Mouse (Mus musculus): ENCODE measurements around the gene P2ry14. TPM values are rescaled to one million over a fixed set of nuclear protein-coding genes. Genes with fewer than 3 reads are reported as not detected.
"Not testable (repeated sequence)": the region's sequence is repeated elsewhere in the genome, so short reads cannot be mapped to it uniquely, and the experiment has no call there.

P2ry14 gene
- total and polyA plus RNA-seq, 2 experiments: 0.77 to 2.3 TPM

DNA sequence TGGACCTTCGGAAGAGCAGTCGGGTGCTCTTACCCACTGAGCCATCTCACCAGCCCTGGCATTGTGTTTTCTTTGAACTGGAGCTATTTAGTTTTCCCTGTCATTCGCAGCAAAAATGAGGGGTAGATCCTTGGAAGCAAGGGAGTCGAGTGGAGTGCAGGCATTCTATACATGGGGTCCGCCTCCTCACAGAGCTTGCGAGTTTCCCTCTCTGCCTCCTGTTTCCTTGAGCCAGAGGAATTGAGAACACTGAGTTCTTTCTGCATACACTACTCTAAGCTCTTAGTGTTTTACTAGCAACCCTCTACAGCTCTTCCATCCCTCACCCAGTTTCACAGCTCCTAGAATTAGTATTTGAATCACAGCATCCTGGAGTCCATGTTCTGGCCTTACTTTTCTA lies 2.0 kb upstream of the P2ry14 start:
- Histone ChIP-seq H3K4me3 (ENCODE audit: insufficient read depth, low read depth, low read length) (no peak overlapping the region), H3K36me3 (ENCODE audit: control insufficient read depth, insufficient read depth, low read length) (no peaks in the 10 kb centered on the region), H3K9ac (ENCODE audit: low read depth, low read length) (no peak overlapping the region), H3K4me1 (ENCODE audit: control insufficient read depth, insufficient read depth, low read length) (no peaks in the 10 kb centered on the region), H3K27ac (replicated peaks; ENCODE audit: insufficient read depth, low read depth, low read length) (no peak overlapping the region), H3K27me3 (ENCODE audit: control insufficient read depth, insufficient read depth, low read length) (no peaks in the 10 kb centered on the region), H3K79me2 (ENCODE audit: control insufficient read depth, insufficient read depth, low read length) (no peaks in the 10 kb centered on the region)
- TF ChIP-seq CTCF (IDR thresholded peaks at IDR 0.05; ENCODE audit: low read depth, low read length): no peak
- TF ChIP-seq POLR2A (IDR thresholded peaks at IDR 0.05; ENCODE audit: extremely low read depth, insufficient read depth, low read length): no peak
- WGBS: 96% methylated on average over 6 of the region's 6 CpGs
- no peak for DNase-seq (ENCODE audit: extremely low read depth, low read depth, low spot score)

GRCm38 (mm10) chr3:59154888-59155287 lies 1.5 kb upstream of the P2ry14 start:
- H3K79me2 ChIP-seq (ENCODE audit: control insufficient read depth, insufficient read depth, low read length): no peaks in the 10 kb centered on the region
- H3K4me1 ChIP-seq (ENCODE audit: control insufficient read depth, insufficient read depth, low read length): no peaks in the 10 kb centered on the region
- 78% methylated on average over 2 of the region's 2 CpGs for WGBS
- no peak overlapping the region for H3K4me3 ChIP-seq (ENCODE audit: insufficient read depth, low read depth, low read length)
- H3K9ac ChIP-seq (ENCODE audit: low read depth, low read length): no peak overlapping the region
- no peaks in the 10 kb centered on the region for H3K27me3 ChIP-seq (ENCODE audit: control insufficient read depth, insufficient read depth, low read length)
- TF ChIP-seq CTCF (IDR thresholded peaks at IDR 0.05; ENCODE audit: low read depth, low read length) (no peak), POLR2A (IDR thresholded peaks at IDR 0.05; ENCODE audit: extremely low read depth, insufficient read depth, low read length) (no peak)
- H3K27ac ChIP-seq (replicated peaks; ENCODE audit: insufficient read depth, low read depth, low read length): no peak overlapping the region
- no peak for DNase-seq (ENCODE audit: extremely low read depth, low read depth, low spot score)
- no peaks in the 10 kb centered on the region for H3K36me3 ChIP-seq (ENCODE audit: control insufficient read depth, insufficient read depth, low read length)

DNA sequence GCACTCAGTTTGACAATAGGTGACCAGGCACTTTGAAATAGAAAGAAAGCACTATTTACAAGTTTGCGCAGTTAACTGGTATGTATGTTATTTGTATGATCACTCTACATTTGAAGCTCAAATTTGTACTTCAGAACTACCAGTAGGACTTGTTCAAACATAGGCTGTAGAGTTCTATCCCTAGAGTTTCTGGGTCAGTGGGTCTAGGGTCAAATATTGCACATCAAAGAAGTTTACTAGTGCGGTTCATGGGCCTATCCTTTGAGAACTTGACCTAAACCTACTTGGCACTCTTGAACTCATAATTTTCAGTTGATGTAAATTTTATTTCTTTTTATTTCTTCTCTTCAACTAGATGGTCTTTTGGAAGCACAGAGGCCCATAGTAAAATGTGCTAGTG lies 2.8 kb downstream of the P2ry14 start:
- no peaks in the 10 kb centered on the region for H3K4me1 ChIP-seq (ENCODE audit: control insufficient read depth, insufficient read depth, low read length)
- TF ChIP-seq POLR2A (IDR thresholded peaks at IDR 0.05; ENCODE audit: extremely low read depth, insufficient read depth, low read length) (no peak), CTCF (IDR thresholded peaks at IDR 0.05; ENCODE audit: low read depth, low read length) (no peak)
- no peak overlapping the region for H3K4me3 ChIP-seq (ENCODE audit: insufficient read depth, low read depth, low read length)
- peak; percentile 60 for DNase-seq (ENCODE audit: extremely low read depth, low read depth, low spot score)
- WGBS: 39% methylated on average over 2 of the region's 2 CpGs
- no peak overlapping the region for H3K27ac ChIP-seq (replicated peaks; ENCODE audit: insufficient read depth, low read depth, low read length)
- H3K27me3 ChIP-seq (ENCODE audit: control insufficient read depth, insufficient read depth, low read length): no peaks in the 10 kb centered on the region
- no peaks in the 10 kb centered on the region for H3K36me3 ChIP-seq (ENCODE audit: control insufficient read depth, insufficient read depth, low read length)
- H3K9ac ChIP-seq (ENCODE audit: low read depth, low read length): no peak overlapping the region
- no peaks in the 10 kb centered on the region for H3K79me2 ChIP-seq (ENCODE audit: control insufficient read depth, insufficient read depth, low read length)

GRCm38 (mm10) chr3:59149646-59150045 lies 3.8 kb downstream of the P2ry14 start:
- H3K27me3 ChIP-seq (ENCODE audit: control insufficient read depth, insufficient read depth, low read length): no peaks in the 10 kb centered on the region

DNA sequence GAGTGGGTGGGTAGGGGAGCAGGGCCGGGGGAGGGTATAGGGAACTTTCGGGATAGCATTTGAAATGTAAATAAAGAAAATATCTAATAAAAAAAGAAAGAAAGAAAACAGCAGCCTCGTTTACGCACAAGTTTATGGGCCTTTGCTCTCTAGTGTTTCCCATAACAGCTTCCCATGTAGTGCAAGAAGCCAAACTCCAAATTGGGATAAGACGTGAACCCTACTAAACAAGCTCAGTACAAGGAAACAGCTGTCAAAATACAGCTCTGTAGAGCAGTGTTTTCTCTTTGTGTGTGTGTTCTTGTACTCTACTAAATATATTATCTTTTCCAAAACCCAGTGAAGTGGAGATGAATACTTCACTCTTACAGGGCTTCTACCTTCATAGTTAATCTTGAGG lies 8.2 kb downstream of the P2ry14 start:
- no peaks in the 10 kb centered on the region for H3K27me3 ChIP-seq (ENCODE audit: control insufficient read depth, insufficient read depth, low read length)
- no peak overlapping the region for H3K9ac ChIP-seq (ENCODE audit: low read depth, low read length)
- TF ChIP-seq CTCF (IDR thresholded peaks at IDR 0.05; ENCODE audit: low read depth, low read length) (no peak), POLR2A (IDR thresholded peaks at IDR 0.05; ENCODE audit: extremely low read depth, insufficient read depth, low read length) (no peak)
- H3K27ac ChIP-seq (replicated peaks; ENCODE audit: insufficient read depth, low read depth, low read length): no peak overlapping the region
- H3K79me2 ChIP-seq (ENCODE audit: control insufficient read depth, insufficient read depth, low read length): no peaks in the 10 kb centered on the region
- H3K4me3 ChIP-seq (ENCODE audit: insufficient read depth, low read depth, low read length): no peak overlapping the region
- no peaks in the 10 kb centered on the region for H3K4me1 ChIP-seq (ENCODE audit: control insufficient read depth, insufficient read depth, low read length)
- no peaks in the 10 kb centered on the region for H3K36me3 ChIP-seq (ENCODE audit: control insufficient read depth, insufficient read depth, low read length)
- WGBS: 76% methylated on average over 5 of the region's 5 CpGs
- DNase-seq (ENCODE audit: extremely low read depth, low read depth, low spot score): no peak

More at GRCm38 (mm10) chr3:59149646-59150045, 3.8 kb downstream of the P2ry14 start:
- no peak for TF ChIP-seq POLR2A (IDR thresholded peaks at IDR 0.05; ENCODE audit: extremely low read depth, insufficient read depth, low read length)
- no peak for TF ChIP-seq CTCF (IDR thresholded peaks at IDR 0.05; ENCODE audit: low read depth, low read length)
- H3K36me3 ChIP-seq (ENCODE audit: control insufficient read depth, insufficient read depth, low read length): no peaks in the 10 kb centered on the region
- H3K27ac ChIP-seq (replicated peaks; ENCODE audit: insufficient read depth, low read depth, low read length): no peak overlapping the region
- no peaks in the 10 kb centered on the region for H3K79me2 ChIP-seq (ENCODE audit: control insufficient read depth, insufficient read depth, low read length)
- no peak for DNase-seq (ENCODE audit: extremely low read depth, low read depth, low spot score)
- H3K4me3 ChIP-seq (ENCODE audit: insufficient read depth, low read depth, low read length): no peak overlapping the region
- no peaks in the 10 kb centered on the region for H3K4me1 ChIP-seq (ENCODE audit: control insufficient read depth, insufficient read depth, low read length)
- H3K9ac ChIP-seq (ENCODE audit: low read depth, low read length): no peak overlapping the region

- TF ChIP-seq CTCF (IDR thresholded peaks at IDR 0.05; ENCODE audit: low read depth, low read length): no peak
- TF ChIP-seq POLR2A (IDR thresholded peaks at IDR 0.05; ENCODE audit: extremely low read depth, insufficient read depth, low read length): no peak
Observed at GRCm38 (mm10) chr3:59141507-59142305, 11.7 kb downstream of the P2ry14 start.

DNA sequence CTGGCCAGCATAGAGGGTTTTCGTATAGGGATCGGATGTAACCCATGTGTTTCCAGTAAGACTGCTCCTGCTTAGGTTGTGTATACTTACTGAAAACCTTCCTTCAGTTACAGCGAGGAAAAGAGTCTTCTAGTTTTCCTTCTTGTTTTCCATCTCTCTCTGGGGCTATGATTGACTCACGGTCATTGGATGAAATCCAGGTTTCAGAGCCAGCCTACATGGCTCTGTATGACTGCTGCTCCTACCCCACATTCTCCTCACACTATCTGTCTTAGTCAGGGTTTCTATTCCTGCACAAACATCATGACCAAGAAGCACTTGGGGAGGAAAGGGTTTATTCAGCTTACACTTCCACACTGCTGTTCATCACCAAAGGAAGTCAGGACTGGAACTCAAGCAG lies 12.5 kb downstream of the P2ry14 start:
- 95% methylated on average over 4 of the region's 4 CpGs for WGBS
- DNase-seq (ENCODE audit: extremely low read depth, low read depth, low spot score): not testable (repeated sequence)

More at GRCm38 (mm10) chr3:59141507-59142305, 11.7 kb downstream of the P2ry14 start:
- no peak overlapping the region for H3K9ac ChIP-seq (ENCODE audit: low read depth, low read length)
- no peak overlapping the region for H3K4me3 ChIP-seq (ENCODE audit: insufficient read depth, low read depth, low read length)
- H3K79me2 ChIP-seq (ENCODE audit: control insufficient read depth, insufficient read depth, low read length): no peaks in the 10 kb centered on the region
- WGBS: 84% methylated on average over 8 of the region's 8 CpGs
- H3K27ac ChIP-seq (replicated peaks; ENCODE audit: insufficient read depth, low read depth, low read length): no peak overlapping the region
- no peaks in the 10 kb centered on the region for H3K27me3 ChIP-seq (ENCODE audit: control insufficient read depth, insufficient read depth, low read length)
- H3K36me3 ChIP-seq (ENCODE audit: control insufficient read depth, insufficient read depth, low read length): no peaks in the 10 kb centered on the region
- no peak for DNase-seq (ENCODE audit: extremely low read depth, low read depth, low spot score)
- H3K4me1 ChIP-seq (ENCODE audit: control insufficient read depth, insufficient read depth, low read length): no peaks in the 10 kb centered on the region

More for the DNA sequence above, 12.5 kb downstream of the P2ry14 start:
- H3K27ac ChIP-seq (replicated peaks; ENCODE audit: insufficient read depth, low read depth, low read length); H3K27me3 ChIP-seq (ENCODE audit: control insufficient read depth, insufficient read depth, low read length); H3K4me1 ChIP-seq (ENCODE audit: control insufficient read depth, insufficient read depth, low read length); H3K9ac ChIP-seq (ENCODE audit: low read depth, low read length); H3K4me3 ChIP-seq (ENCODE audit: insufficient read depth, low read depth, low read length); H3K79me2 ChIP-seq (ENCODE audit: control insufficient read depth, insufficient read depth, low read length); H3K36me3 ChIP-seq (ENCODE audit: control insufficient read depth, insufficient read depth, low read length): not testable (repeated sequence)

Data from liver, adult 2 months (tissue).